Mouse (Mus musculus): ENCODE data around the gene Eif1. TPM values are rescaled to one million over a fixed set of nuclear protein-coding genes. Genes with fewer than 3 reads are reported as not detected.
"Not testable (repeated sequence)": the region's sequence is repeated elsewhere in the genome, so short reads cannot be mapped to it uniquely, and the experiment has no call there.

Eif1 gene
- total RNA-seq, 2 experiments from 2014 or later = 723 to 806 TPM

DNA sequence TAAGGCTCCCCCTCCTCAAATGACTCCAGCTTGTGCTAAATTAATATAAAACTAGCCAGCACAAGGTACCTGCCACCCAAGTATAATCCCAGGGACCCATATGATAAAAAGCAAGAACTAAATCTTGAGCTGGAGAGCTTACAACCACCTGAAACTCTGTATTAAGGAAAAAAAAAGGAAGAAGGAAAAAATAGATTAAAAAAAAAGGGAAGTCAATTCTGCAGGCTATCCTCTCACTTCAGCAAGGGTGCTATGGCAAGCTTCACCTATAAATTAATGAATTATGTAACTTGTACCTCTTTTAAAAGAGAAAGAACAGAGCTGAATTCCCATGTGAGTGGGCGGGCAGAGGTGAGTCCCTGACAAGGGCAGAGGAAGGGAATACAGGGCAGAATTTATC is 8.0 kb upstream of the Eif1 start:
- DNase-seq (ENCODE audit: extremely low spot score in 1 of 2, low spot score in 1 of 2) = no peak

GRCm38 (mm10) chr11:100312096-100312679 is 7.5 kb upstream of the Eif1 start:
- DNase-seq (ENCODE audit: extremely low spot score in 1 of 2, low spot score in 1 of 2) = no peak

DNA sequence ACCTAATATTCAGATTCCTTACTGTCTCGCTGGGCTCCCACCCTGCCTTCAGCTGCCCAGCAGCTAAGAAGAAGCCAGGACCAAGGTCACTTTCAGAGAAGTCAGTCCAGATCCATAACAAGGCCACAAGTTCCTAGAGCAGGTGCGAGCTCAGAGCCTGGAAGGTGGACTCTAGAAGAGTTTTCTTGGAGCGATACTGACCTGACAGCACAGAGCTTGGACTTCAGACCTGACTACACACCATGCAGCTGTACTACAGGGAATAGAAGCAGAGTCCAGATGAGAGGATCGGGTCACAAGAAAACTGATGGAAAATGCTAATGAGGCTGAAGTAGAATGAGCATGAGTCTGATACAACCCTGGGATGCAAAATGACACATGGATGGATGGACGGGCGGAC is 6.3 kb upstream of the Eif1 start:
- DNase-seq (ENCODE audit: extremely low spot score in 1 of 2, low spot score in 1 of 2) = no peak

DNA sequence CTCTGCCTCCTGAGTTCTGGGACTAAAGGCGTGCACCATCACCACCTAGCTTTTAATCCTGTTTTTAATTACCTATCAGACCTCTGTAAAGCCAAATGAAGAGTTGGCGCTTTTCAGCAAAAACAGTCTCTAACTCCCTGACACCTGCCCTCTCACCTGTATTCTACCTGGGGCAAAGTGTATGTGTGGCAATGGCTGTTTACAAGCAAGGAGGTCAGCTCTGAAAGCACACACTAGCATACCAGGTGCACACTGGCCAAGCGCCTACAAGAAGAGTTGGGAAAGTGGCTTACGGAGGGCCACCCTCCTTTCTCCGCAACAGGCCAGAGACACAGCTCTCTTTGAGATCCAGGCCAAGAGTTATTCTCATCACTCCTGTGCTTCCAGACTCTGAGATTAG is 4.2 kb upstream of the Eif1 start:
- DNase-seq (ENCODE audit: extremely low spot score in 1 of 2, low spot score in 1 of 2) = no peak

DNA sequence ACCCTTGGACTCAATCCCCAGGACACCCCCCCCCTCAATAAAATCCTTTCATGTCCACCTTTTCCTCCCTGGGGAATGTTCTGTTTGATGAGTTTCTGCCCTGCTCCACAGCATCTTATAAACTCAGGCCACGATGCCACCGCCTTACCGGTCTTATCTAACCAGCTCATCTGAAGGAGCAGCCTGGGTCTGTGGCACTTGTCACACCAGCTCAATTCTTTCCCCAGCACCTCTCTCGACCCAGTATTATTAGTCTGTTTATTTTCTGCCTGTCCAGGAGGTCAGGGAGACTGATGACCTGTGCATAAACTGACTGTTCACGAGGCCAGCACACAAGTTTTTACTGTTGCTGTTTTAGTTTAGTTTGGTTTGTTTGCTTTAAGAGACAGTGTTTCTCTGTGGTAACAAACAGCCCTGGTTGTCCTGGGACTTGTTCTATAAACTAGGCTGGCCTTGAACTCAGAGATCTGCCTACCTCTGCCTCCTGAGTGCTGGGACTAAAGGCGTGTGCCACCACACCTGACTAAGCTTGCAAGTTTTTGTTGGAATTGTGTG is 1.8 kb upstream of the Eif1 start:
- DNase-seq (ENCODE audit: extremely low spot score in 1 of 2, low spot score in 1 of 2) = no peak

- no peak for DNase-seq (ENCODE audit: extremely low spot score in 1 of 2, low spot score in 1 of 2)
Observed at GRCm38 (mm10) chr11:100318529-100319451, 895 bp upstream of the Eif1 start.

DNA sequence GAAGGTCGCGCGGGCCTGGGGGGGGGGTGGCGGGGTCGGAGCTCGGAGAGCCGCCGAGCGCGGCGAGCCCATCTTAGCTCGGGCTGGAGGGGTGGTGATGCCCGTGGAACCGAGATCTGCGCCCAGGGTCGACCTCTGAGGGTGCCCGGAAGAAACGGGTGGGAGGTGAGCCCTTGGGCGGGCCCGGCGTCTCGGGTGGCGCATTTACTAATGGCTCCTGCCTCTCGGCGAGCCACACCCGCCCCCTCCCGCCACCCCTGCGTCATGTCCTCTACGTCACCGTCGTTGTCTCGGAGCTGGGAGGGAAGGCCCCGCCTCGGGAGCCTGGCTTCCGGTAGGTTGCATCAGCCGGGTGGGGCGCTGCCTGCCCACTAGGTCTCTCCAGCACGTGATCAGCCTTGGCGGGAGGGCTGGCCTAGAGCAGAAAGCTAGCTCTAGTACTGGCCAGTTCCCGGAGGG is 516 bp downstream of the Eif1 start:
- DNase-seq (ENCODE audit: extremely low spot score in 1 of 2, low spot score in 1 of 2) = peak; percentile 80 to 85

DNA sequence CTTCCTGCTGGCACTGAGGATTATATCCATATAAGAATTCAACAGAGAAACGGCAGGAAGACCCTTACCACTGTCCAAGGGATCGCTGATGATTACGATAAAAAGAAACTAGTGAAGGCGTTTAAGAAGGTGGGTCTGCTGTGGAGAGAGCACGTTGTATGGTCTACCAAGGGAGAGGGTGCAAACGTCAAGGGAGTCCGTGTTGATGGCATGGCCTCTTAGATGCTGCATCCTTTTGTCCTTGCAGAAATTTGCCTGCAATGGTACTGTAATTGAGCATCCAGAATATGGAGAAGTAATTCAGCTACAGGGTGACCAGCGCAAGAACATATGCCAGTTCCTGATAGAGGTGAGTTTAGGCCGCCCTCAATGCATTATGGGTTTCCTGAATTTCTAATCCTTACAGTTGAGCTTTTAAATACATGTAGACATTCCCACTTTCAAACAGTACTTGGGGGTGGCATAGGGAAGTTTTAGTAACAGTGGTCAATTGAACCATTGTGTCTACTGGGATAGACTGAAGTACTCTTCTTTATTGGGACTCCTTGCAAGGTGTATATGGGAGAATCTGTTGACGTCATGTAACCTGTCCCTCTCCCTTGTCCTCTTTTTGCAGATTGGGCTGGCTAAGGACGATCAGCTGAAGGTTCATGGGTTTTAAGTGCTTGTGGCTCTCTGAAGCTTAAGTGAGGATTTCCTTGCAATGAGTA is 1.2 kb downstream of the Eif1 start:
- not testable (repeated sequence) for DNase-seq (ENCODE audit: extremely low spot score in 1 of 2, low spot score in 1 of 2)

DNA sequence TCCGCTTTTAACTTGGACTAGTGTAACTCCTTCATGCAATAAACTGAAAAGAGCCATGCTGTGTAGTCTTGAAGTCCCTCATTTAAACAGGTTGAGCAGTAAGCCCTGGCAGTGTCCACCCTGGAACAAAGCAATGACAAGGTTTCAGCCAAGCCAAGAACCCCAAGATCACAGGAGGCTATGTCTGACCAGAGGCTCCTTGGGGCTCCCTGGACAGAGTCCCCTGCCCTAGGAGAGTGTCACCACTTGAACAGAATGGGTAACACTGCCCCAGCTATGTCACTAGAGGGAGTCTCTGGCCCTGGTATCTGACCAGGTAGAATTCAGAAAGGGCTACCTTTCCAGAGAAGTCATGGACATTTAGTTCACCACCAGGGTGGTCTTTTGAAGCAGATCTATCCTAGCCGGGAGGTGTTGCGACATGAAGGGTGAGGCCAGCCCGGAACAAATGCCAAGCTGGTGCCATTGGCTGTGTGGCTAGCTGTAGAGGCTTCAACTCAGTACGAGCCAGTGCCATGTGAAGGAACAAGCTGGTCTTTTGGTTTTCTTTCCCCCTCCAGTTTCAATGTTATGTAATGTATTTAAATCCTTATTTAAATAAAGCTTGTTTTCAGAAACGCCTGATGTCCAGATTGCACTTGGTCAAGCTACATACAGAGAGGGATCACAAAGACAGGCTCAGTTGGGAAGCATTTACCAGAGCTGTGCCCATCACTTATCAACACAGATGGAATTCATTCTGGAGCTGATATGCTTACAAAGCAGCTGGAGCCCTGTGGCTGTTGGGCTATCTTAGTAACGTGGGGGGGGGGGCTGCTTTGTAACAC is 2.0 kb downstream of the Eif1 start:
- not testable (repeated sequence) for DNase-seq (ENCODE audit: extremely low spot score in 1 of 2, low spot score in 1 of 2)

DNA sequence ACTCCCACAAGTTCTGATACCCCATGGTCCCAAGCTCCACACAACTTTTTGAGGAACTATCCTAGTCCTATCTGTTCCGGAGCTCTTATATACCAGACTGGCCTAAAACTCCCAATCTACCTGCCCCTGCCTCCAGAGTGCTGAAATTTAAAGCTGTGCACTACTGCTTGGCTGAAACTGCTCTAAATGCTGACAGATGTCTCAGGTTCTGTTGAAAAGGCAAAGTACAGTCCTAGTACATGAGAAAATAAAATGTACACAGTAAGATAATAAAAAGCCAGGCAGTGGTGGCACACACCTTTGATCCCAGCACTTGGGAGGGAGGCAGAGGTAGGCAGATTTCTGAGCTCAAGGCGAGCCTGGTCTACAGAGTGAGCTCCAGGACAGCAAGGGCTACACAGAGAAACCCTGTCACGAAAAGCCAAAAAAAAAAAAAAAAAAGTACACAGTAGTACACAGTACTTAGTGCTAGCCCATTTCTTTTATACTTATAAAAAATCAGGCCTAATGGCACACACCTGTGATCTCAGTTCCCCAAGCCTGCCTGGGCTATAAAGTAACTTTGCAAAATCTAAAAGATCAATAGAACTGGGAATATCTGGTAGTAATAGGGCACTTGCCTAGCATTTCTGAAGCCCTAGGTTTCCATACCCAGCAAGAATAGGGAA is 3.0 kb downstream of the Eif1 start:
- no peak for DNase-seq (ENCODE audit: extremely low spot score in 1 of 2, low spot score in 1 of 2)

- DNase-seq (ENCODE audit: extremely low spot score in 1 of 2, low spot score in 1 of 2) = peak in 1 of 2 experiments; percentile 63
Observed at GRCm38 (mm10) chr11:100323578-100323977, 3.9 kb downstream of the Eif1 start.

- no peak for DNase-seq (ENCODE audit: extremely low spot score in 1 of 2, low spot score in 1 of 2)
Observed at GRCm38 (mm10) chr11:100325062-100325629, 5.5 kb downstream of the Eif1 start.

GRCm38 (mm10) chr11:100327316-100327715 is 7.6 kb downstream of the Eif1 start:
- DNase-seq (ENCODE audit: extremely low spot score in 1 of 2, low spot score in 1 of 2) = no peak

DNA sequence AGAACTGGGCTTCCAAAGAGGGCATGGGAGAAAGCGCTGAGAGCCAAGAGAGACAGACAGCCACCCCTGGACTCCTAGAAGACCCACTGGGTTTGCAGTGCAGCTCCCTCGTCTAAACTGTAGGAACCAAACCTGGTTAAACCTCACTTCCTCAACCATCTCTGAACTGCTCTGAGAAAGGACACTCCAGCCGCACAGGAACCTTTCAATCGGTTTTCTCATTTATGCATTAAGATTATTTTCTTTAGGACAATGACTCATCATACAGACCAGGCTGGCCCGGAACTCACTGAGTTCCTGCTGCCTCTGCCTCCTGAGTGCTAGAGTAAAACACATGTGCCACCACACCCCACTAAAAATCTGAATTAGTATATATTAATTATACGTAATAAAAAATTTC is 8.1 kb downstream of the Eif1 start:
- no peak for DNase-seq (ENCODE audit: extremely low spot score in 1 of 2, low spot score in 1 of 2)

DNA sequence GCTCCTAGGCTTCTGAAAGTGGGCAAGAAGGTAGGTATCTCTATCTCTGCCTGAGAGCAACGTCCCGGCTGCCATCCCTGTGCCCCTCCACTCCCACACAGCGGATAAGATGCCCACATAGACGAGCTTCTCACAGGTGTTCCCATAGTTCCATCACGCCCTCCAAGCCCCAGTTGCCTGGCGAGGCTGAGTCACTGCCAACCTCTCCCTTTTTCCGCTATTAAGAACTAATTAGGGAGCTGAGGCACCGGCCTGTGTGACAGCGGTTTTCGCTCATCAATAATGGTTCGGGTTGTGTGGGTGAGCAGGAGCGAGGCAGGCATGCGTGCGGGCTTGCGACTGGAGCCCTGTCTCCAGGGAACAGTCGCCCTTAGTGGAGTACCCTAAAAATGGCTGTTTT is 10.6 kb downstream of the Eif1 start:
- DNase-seq (ENCODE audit: extremely low spot score in 1 of 2, low spot score in 1 of 2) = no peak

- DNase-seq (ENCODE audit: extremely low spot score in 1 of 2, low spot score in 1 of 2) = not testable (repeated sequence)
Observed at GRCm38 (mm10) chr11:100330816-100331375, 11.2 kb downstream of the Eif1 start.

GRCm38 (mm10) chr11:100332766-100333515 is 13.3 kb downstream of the Eif1 start:
- DNase-seq (ENCODE audit: extremely low spot score in 1 of 2, low spot score in 1 of 2) = peak in 1 of 2 experiments; percentile 45

DNA sequence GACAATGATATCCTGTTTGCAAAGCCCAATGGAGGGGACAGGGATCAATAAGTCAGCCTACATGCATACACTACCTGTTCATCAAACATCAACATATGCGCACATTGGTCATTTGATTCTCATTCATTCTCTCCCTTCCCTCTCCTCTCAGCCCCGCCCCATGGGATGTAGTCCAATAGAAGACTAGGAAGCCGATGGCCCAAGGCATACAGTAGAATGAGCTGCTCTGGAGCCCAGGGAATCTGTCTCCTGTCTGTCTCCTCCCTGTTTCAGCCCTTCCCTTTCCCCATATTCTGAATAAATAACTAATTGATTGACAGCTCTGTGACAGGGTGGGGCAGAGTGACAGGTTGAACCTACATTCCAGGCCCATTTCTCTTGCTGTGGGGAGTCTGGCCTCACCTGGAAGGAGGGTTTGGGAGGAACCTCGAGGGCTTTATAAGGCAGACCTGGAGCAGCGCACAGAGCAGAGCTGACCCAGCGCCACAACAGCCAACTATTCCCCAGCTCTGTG is 14.3 kb downstream of the Eif1 start, which contains the start of gene Gast:
Gast (plus strand) TSS at position 464 of the 514 bp plus-strand sequence.
- no peak for DNase-seq (ENCODE audit: extremely low spot score in 1 of 2, low spot score in 1 of 2)

Measured in layer of hippocampus, postnatal 25 days (tissue).